Mouse (Mus musculus) spleen, adult 2 months (tissue): ENCODE results near the gene Gm10142.

ENCODE experiments used
- CTCF ChIP-seq: fragments of 200-500 bp; IDR thresholded peaks from 2 replicates; pipeline ENCODE4 v1.5.1; 2011; ENCODE audit warnings: mild to moderate bottlenecking, inconsistent platforms; ENCODE audit not compliant: insufficient read depth, insufficient read length, insufficient replicate concordance; ENCODE audit errors: extremely low read depth
- POLR2A ChIP-seq: fragments of 200-500 bp; IDR thresholded peaks from 2 replicates; pipeline ENCODE4 v1.6.1; 2011; ENCODE audit warnings: low read depth, low read length, inconsistent platforms

DNA sequence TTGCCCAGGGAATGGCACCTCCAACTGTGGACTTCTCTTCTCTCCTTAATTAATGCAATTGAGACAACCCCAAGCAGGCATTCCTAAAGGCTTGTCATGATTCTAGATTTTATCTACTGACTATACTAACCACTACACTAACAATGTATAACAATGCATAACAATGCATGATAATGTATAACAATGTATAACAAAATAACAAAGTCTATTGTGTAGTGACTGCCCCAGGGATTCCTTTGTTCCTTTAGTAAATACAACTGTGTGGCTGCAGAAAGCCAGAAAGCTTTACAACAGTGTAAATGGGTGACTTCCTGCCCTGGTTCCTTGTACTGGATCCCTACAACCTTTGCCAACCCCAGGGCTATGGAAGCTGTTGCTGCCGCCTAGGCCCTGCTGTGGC, 20.3 kb downstream of the Gm10142 start:
- no peak for TF ChIP-seq CTCF
- no peak for TF ChIP-seq POLR2A
